Mouse (Mus musculus): ENCODE results near the gene Prop1.
A peak's percentile ranks its signal among the peaks of the same experiment; 100 is the strongest.

The Prop1 gene

DNA sequence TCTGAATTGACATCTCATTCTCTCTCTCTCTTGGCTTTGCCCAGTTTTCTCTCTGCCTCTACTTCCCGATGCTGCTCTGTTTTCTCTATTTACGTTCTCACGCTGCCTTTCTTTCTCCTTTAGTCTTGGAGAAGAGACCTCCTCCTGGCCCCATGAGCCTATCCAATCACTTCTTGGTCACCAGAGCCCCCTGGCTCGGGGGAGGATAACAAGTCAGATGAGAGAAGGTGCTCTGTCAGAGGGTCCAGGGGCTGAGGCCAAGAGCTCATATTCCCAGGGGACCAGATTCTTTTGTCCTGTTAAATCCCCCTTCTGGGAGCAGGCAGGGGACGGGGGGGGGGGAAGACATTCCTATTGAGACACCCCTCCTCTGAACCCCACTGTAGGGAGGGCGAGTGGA lies at the start of gene Prop1:
Prop1 (minus strand) TSS at position 101 of the 400 bp plus-strand sequence.
- no peak for DNase-seq (ENCODE audit: low spot score in 2 of 2)

DNA sequence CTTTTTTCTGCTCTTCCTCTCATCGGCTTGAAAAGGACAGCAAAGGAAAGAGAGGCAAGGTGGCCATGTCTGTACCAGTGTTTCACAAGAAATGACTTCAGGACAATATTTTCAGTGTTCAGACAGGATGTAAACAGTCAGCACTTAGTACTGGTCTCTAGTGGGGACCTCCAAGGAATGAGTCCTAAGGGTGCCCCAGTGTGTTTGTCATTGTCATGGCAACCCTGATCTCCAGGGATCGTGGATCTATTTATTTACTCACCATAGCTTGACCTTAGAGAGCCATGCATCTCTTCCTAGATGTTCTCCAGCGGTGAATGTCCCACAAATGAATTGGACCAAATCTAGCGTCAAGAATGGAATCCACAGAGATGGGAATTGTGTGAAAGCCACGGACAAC lies 49.7 kb upstream of the Prop1 start, which contains the start of gene Olfr51:
Olfr51 (plus strand) TSS at position 301 of the 400 bp plus-strand sequence.
- no peak for DNase-seq (ENCODE audit: low spot score in 2 of 2)

DNA sequence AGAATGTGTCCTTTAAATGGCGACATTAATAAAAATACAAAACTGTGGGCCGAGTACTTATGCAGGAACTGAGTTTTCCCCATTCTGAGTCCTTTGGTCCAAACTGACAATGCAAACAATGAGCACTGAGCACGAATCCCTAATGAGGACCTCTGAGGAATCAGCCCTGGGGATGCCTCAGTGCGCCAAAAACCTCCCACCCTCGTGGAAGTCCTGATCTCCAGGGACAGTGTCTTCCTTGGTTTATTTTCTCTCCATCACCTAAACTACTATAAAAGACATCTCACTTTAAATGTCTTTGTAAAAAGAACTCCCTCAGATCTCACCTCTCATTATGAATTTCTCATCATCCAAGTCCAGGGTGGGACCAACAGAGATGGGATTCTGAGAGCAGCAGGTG lies 28.1 kb upstream of the Prop1 start, which contains the start of gene Olfr1377:
Olfr1377 (plus strand) TSS at position 301 of the 400 bp plus-strand sequence.
- DNase-seq (ENCODE audit: low spot score in 2 of 2), result no peak

DNA sequence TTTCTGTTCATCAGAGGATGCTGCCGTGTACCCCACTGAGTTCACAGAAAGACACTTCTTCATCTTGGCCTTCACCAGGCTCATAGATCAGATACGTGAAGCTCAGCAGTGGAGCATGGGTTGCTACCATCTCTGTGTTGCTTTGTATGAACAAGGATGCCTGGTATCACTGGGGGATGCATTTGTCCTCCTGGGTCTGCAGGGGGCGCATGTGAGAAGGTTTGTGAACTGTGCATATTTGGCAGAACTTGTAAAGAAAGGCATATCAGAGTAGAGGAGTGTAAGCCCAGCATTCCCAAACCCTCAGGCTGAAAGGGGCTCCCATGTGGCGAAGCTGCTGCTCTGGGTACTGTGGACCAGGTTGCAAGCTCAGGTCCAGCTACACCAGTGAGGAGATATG lies 23.7 kb upstream of the Prop1 start:
- no peak for DNase-seq (ENCODE audit: low spot score in 2 of 2)

DNA sequence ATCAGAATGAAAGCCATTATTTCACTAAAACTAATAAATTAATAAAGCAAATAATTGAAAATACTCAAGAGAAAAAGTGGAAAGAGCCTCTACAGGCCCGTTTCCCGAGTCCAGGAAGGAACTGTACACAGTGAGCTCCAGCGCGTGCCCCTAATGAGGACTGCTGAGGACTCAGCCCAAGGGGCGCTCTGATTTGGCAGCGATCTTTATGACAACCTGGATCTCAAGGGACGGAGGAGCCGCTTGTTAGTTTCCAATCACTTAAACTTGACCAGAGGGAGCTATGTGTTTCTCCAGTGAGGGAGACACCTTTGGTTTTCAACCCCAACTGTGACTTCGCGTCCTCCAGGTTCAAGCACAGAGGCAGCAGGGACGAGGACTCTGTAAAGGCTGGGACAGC lies 12.7 kb upstream of the Prop1 start, which contains the start of gene Olfr1378:
Olfr1378 (plus strand) TSS at position 301 of the 400 bp plus-strand sequence.
- DNase-seq (ENCODE audit: low spot score in 2 of 2), result no peak

DNA sequence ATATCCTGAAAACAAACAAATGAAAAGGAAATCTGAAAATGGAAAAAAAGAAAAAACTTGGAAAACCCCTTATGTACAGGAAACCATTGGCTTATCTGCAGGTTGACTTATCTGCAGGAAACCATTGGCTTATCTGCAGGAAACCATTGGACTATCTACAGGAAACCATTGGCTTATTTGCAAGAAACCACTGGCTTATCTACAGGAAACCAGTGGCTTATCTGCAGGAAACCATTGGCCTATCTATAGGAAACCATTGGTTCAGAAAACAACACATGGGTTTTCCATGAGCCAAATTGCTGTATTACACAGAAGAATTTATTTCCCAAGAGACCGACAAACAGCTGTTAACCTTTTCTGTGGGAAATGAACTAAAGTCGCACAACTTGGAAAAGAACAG lies 11.3 kb upstream of the Prop1 start:
- DNase-seq (ENCODE audit: low spot score in 2 of 2), result no peak

DNA sequence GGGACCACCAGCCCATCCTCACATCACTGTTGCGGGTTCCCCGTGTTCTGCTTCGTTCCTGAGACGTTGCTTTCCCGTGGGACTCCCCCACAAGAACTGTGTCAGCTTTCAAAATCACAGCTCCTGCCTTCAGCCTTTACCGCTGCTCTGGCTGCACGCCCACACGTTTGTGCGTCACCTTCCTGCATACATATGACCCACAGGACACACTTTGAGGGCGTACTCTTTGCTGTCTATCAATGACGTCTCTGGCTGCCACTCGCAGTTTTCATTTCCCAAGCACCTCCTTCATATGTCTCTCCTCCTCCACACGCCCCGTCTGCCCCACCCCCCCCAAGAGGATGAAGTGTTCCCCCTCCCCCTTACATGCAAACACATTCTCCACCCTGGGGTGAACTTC lies 1.3 kb downstream of the Prop1 start:
- DNase-seq (ENCODE audit: low spot score in 2 of 2), result no peak

DNA sequence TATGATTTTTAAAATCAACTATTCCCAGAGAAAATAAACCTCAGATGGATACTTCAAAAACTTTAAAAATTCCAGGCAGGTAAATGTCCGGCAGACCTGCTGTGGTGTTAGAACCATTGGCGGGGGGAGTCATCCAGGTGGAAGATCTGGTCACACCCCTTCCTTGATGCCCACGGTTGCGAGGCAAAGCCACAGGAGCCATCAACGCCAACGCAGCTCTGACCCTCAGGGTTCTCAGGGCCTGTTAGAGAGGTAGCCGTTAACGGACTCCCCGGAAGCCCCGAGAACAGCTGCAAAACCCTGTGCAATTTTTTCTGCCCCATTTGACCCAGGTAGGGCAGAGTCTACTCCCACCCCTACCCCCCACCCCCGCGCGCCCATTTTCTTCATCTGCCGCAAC lies 10.1 kb downstream of the Prop1 start, which contains the start of gene 4933414I15Rik:
4933414I15Rik (minus strand) TSS at position 260 of the 400 bp plus-strand sequence.
- peak in 1 of 2 experiments; percentile 49 for DNase-seq (ENCODE audit: low spot score in 2 of 2)

DNA sequence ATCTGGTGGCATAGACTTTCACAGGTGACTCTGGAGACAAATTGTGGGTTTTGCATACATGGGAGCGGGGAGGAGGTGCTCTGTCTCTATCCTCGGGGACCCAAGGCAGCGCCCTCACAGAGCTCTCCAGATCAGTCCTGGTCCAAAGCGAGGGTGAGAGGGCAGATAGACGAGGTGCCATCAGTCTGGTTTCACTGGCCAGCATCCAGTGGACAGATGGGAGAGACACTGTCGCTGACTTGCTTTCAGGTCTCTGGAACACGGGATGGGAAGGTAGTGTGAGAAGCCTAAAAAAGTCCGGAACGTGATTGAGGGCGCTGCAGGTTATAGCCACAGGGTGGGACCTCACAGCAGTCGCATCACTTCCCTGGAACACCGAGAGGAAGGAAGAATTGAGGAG lies 11.2 kb downstream of the Prop1 start:
- DNase-seq (ENCODE audit: low spot score in 2 of 2), result no peak

DNA sequence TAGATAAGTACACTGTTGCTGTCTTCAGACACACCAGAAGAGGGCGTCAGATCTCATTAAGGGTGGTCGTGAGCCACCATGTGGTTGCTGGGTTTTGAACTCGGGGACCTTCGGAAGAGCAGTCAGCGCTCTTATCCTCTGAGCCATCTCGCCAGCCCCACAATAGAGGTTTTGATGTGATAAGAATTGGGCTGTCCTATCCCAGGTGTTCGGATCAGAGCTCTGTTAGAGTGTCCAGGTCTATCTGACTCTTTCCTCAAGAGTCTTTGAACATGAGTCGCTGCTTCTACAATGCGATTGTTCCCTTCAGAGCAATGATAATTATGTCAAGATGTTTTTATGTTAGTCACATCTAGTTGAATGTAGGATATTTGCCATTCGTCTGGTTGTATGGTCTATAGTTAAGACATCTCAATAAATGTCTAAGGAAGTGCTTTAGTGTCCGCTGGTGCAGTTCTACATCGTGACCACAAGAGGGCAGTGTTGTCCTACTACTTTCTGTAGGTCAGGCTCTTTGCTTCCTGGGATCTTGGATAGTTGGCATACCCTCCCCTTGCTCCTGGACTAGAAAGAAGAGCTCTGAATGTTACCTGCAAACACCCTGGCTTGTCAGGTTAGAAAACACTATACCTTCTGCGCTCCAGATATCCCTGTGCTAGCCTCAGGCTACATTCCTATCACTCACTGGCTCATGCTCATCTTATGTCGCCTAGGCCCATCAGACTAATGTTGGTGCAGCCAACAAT lies 13.8 kb downstream of the Prop1 start:
- DNase-seq (ENCODE audit: low spot score in 2 of 2), result peak in 1 of 2 experiments; percentile 40

DNA sequence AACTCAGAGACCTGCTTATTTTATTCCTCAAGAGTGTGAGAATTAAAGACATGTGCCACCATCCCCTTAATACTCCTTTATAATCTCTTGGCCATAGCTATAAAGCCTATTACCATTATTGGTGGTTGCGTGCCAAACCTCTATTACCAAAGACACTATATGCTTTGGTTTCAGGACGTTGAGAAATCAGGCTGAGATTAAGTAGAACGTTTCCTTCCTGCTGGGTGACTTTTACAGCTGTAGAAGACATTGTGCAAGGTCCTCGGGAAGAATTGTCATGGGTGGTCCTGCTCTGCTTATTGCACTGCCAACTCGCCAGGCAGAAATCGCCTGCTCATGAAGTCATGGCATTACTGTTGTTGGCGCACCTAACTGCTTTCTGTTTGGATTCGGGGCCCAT lies 15.1 kb downstream of the Prop1 start:
- DNase-seq (ENCODE audit: low spot score in 2 of 2), result no peak

DNA sequence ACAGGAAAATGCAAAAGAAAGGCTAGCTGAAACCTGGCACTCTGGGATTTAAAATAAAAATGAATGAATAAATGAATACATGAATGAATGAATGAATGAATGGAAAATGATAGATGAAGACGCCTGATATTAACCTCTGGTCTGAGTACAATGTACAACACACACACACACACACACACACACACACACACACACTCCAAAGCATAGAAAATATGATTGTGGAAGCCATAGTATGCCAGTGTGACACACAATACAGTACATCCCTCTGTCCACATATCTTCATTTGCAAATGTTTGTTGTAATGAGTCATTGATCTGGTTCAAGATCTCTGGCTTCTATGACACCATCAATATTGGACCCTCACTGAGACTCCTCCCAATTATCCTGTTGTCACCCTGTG lies 21.5 kb downstream of the Prop1 start:
- no peak for DNase-seq (ENCODE audit: low spot score in 2 of 2)

DNA sequence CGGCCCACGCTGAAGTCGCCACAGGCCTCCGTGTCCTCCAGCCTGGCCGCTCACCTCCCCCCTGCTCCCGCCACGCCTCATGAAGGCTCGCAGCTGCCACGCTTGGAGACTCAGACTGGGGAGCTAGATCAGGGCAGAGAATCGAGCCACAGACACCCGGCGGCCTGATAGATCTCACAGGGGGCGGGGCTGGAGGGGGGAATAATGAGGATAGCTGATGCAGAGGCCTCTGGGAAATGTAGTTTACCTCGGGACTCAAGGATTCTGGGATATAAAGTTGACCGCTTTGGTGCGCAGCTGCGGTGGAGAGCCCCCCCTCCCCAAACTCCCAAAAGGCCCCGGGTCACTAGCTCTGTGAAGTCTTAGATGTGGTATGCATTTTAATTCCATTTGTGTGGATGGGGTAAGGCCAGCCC lies 22.1 kb downstream of the Prop1 start, which contains the start of gene Zfp354b:
Zfp354b (minus strand) TSS at position 183 of the 416 bp plus-strand sequence.
- peak; percentile 52 to 72 for DNase-seq (ENCODE audit: low spot score in 2 of 2)

DNA sequence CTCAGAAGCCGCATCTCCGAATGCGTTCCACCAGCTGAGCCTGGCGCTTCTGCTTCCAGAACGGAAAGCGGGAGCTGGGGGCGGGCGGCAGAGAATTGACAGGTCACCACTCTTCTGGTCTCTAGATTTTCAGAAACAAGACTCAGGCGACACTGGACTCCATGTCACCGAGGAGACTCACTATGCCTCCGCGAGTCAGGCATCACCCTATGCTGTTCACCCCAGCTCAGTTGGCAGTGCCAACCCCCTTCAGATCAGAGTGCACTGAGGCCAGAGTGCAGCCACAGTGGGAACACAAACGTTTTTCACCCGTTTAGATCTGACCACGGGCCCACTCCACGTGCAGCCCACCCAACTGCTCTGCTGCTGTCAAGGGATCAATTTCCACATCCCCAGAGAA lies 22.5 kb downstream of the Prop1 start:
- DNase-seq (ENCODE audit: low spot score in 2 of 2), result no peak

DNA sequence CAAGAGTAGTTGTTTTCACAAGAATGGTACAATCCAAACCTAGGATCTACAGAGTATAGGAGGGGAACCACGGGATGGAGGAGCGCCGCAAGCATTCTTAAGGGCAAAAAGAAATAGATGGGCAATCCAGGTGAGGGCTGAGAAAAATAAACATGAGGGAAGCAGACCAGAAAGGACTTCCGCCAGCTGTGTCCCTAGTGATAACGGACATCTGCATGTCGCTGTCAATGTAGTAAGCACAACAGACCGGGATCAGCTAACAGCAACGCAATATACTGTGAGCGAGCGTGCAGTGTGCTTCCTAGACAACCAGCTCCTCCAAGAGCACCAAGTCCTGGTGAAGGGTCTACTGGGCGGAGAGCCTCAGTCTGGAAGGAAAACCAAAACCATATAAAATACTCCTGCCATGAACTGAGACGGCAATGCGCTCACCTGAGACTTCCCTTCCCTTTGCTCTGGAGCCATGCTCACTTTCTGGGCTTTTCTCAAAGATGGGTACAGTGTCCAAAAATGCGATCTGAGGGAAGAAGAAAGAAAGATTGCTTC lies 23.0 kb downstream of the Prop1 start:
- DNase-seq (ENCODE audit: low spot score in 2 of 2), result no peak

DNA sequence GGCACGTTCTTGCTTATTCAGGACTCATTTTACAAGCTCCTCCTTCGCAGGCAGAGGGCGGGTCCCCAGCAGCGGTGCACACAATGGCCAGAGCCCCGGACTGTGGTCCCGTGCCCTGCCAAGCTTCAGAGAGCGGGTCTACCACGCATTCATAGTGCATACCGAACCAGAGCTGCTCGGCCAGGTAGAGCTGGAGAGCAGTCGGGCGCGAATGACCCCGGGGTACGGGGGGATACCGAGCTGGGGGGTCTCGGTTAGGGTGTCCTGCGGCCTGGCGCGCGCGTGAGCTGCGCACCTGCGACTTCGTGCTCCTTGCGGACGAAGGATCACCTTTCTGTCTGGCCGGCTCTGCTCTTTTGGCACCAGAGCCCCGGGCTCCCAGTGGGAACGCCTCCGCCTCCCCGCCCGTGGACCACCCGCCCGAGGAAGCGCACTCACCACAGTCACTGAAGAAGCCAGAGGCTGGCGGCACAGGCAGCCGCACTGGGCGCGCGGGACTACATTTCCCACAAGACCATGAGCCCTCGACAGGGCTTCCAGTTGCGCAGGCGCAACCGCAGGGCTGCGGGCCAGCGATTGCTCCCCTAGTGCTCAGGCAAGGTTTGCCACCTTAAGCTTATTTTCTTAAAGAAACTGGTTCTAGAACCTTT lies 37.8 kb downstream of the Prop1 start, which contains the start of gene Zfp2:
Zfp2 (minus strand) TSS at position 495 of the 650 bp plus-strand sequence.
- peak; percentile 82 to 90 for DNase-seq (ENCODE audit: low spot score in 2 of 2)

DNA sequence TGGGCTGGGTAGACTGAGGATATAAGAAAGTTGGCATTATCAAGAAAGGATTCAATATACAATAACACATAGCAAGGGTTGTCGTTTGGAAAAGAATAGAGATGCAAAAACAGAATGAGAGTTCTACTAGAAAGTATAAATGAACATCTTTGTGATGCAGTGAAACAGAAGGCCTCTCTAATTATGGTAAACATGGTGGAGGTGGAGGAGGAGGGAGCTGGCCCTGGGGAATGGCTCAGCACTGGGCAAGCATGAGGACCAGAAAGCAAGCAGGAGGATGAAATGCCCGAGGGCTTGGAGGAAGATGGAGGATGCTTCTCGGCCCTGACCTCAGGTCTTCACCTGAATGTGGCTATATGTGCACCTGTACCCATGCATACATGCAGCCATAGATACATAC lies 39.1 kb downstream of the Prop1 start:
- no peak for DNase-seq (ENCODE audit: low spot score in 2 of 2)

DNA sequence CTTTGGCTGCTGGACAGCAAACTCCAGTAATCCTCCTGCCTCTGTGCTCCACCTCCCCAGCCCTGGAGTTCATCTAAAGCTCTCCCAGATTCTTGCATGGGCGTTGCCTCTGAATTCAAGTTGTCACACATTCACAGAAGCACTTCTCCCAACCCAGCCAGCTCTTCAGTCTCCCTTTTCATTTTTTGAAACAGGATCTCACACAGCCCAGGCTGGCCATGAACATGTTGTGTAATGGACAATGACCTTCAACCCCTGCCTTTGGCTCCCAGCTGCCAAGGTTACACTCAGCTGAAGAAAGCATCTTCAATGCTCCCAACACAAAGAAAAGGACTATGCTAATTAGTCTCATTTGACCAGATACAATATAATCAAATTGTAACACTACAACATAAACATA lies 40.3 kb downstream of the Prop1 start:
- DNase-seq (ENCODE audit: low spot score in 2 of 2), result no peak

DNA sequence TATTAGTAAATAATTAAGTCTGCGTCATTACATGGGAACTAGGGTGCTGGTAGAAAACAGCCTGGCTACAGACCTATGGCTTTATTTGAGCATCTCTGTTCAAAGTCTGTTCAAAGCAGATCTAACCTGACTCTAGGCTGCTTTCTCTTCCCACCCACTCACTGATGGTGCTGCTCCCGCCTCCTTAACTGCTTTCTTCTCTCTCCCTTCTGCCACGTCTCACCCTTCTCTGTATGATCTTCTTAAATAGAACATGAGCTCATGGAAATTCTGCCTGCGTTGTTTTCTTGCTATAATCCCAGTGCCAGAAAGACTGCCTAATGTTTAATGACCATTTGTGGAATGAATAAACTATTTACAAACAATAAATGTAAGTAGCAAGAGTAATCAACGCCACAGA lies 45.4 kb downstream of the Prop1 start:
- no peak for DNase-seq (ENCODE audit: low spot score in 2 of 2)

All from spleen, postnatal 4 days (tissue).